Mouse (Mus musculus) embryonic facial prominence, embryonic 15.5 days (tissue): ENCODE measurements at regions not wholly inside any gene's neighbourhood (a gene's known extent, or its start where the extent isn't known, plus 50 kb on each side); places are given as distances from the start of the nearest gene placed in this dataset.

ENCODE experiments used
- ATAC-seq: fragments of 200-750 bp; cut with Nextera tagmentation; 2 replicates; pipeline ENCODE4 v1.8.0; 2017; ENCODE audit warnings: low read depth, moderate TSS enrichment; ENCODE audit not compliant: insufficient number of reproducible peaks, low FRiP score, low TSS enrichment
- H3K27ac ChIP-seq: fragments of 300-500 bp; sonication (generic); replicated peaks from 2 replicates; pipeline ENCODE4 v1.5.1; 2015; ENCODE audit warnings: mild to moderate bottlenecking, inconsistent platforms
- H3K27me3 ChIP-seq: fragments of 300-500 bp; sonication (generic); 2 replicates; pipeline ENCODE4 v1.6.1; 2015; ENCODE audit warnings: inconsistent platforms
- H3K36me3 ChIP-seq: fragments of 300-500 bp; sonication (generic); 2 replicates; pipeline ENCODE4 v1.6.1; 2015; ENCODE audit warnings: mild to moderate bottlenecking, inconsistent platforms
- H3K4me1 ChIP-seq: fragments of 300-500 bp; sonication (generic); 2 replicates; pipeline ENCODE4 v1.6.1; 2015; ENCODE audit warnings: inconsistent platforms
- H3K4me2 ChIP-seq: fragments of 300-500 bp; sonication (generic); replicated peaks from 2 replicates; pipeline ENCODE4 v1.6.1; 2015; ENCODE audit warnings: mild to moderate bottlenecking, inconsistent platforms
- H3K4me3 ChIP-seq: fragments of 300-500 bp; sonication (generic); replicated peaks from 2 replicates; pipeline ENCODE4 v1.5.1; 2015; ENCODE audit warnings: mild to moderate bottlenecking, inconsistent platforms
- H3K9ac ChIP-seq: fragments of 300-500 bp; sonication (generic); 2 replicates; pipeline ENCODE4 v1.6.1; 2015; ENCODE audit warnings: inconsistent platforms
- H3K9me3 ChIP-seq: fragments of 300-500 bp; sonication (generic); replicated peaks from 2 replicates; pipeline ENCODE4 v1.6.1; 2016; ENCODE audit warnings: inconsistent platforms
- WGBS: fragments of 180-500 bp; shearing (Covaris S2); methylation state at CpG from one replicate; pipeline ENCODE4 v1.1.7; 2015; 5-methylcytosine and 5-hydroxymethylcytosine counted together

DNA sequence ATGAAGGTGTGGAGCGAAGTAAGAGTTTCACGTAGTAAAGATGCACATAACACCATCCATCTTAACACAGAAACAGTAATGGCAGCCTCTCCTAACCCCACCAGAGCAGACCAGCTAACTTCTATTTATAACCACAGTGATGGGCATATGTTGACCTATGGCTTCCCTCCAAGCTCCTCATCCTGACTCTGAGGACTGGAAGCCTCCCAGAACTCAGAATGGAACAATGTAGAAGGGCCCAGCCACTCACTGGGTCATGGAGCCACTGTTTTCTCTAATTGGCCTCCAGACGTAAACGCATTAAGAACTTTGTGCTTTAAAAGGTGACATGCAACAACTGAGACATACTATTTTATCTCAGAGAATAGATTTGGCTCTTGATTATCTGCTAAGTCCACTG, 77.0 kb downstream of the Irs2 start:
- H3K36me3 ChIP-seq = no peaks in the 10 kb centered on the region
- H3K4me2 ChIP-seq = no peak overlapping the region
- H3K9ac ChIP-seq = no peak overlapping the region
- no peak for ATAC-seq
- H3K27ac ChIP-seq = no peak overlapping the region
- no peaks in the 10 kb centered on the region for H3K9me3 ChIP-seq
- H3K4me3 ChIP-seq = no peak overlapping the region
- peaks cover 30% of the 10 kb centered on the region for H3K4me1 ChIP-seq
- 87% methylated on average over 4 of the region's 4 CpGs for WGBS
- peaks cover 3% of the 10 kb centered on the region; the same call in 1 of the 2 replicates for H3K27me3 ChIP-seq

DNA sequence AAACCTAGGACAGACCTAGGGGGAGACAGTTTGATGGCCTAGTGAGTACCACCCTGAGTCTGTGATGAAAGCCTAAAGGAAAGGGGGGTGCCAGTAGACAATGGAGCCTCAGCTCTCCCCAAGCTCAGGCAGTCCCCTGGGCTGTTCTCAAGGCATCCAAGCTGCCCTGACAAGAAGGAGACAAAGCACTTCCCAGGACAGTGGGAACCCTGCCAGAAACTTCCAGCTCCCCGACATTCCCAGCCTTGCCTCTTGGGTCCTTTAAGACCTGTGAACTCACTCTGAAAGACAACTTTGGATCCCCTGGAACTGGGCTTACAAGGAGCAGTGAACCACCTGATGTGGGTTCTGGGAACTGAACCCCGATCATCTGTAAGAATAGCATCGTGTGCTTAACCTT, 79.4 kb downstream of the Irs2 start:
- H3K27me3 ChIP-seq = no peaks in the 10 kb centered on the region
- H3K4me2 ChIP-seq = no peak overlapping the region
- 82% methylated on average over 3 of the region's 3 CpGs for WGBS
- H3K27ac ChIP-seq = no peak overlapping the region
- no peaks in the 10 kb centered on the region for H3K36me3 ChIP-seq
- H3K9ac ChIP-seq = no peak overlapping the region
- H3K4me3 ChIP-seq = no peak overlapping the region
- no peak for ATAC-seq
- no peaks in the 10 kb centered on the region for H3K9me3 ChIP-seq
- H3K4me1 ChIP-seq = peaks cover 40% of the 10 kb centered on the region

DNA sequence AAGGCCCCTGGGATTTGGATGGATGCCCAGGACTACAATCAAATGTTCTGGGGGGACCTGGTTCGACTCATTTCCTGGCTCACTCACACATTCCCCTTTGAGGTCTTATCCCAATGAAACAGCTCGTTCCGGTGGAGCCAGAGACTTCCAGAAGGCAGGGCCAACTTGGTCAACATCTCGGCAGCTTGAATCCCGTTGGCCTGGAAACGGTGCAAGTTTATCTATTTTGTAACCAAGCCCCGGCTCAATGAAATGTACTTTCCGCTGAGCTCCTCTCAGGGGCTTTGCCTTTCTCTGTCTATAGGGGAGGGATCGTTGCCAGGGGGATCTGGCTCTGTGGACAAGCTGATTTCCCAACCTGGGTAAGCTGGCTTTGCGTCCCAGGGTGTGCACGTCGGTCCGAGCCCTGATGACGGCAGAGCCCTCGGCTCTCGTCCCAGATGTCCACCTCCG, 79.9 kb downstream of the Irs2 start:
- Histone ChIP-seq H3K9ac (no peak overlapping the region), H3K4me2 (no peak overlapping the region)
- 60% methylated on average over 17 of the region's 17 CpGs for WGBS

DNA sequence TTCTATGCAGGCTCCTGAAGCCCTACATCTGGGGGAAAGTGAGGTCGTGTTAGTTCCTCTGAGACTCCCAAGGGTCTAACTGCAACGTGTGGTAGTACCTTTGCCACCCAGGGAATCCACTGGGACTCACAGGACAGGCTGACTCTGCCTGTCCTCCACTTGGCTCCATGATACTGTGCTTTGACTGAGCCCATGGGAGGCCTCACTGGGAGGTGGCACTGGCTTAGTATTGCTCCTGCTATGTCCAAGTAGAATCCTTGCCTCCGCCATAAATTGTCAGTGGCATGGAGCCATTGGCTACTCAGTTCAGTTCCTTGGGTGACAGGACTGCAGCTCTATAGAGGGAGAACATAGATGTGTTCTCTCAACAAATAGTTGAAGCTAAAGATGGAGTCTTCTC, 81.1 kb downstream of the Irs2 start:
- H3K36me3 ChIP-seq = no peaks in the 10 kb centered on the region
- ATAC-seq = no peak
- no peaks in the 10 kb centered on the region for H3K27me3 ChIP-seq
- H3K9ac ChIP-seq = no peak overlapping the region
- no peak overlapping the region for H3K4me3 ChIP-seq
- no peaks in the 10 kb centered on the region for H3K9me3 ChIP-seq
- no peak overlapping the region for H3K4me2 ChIP-seq
- 61% methylated on average over 3 of the region's 3 CpGs for WGBS
- H3K4me1 ChIP-seq = peaks cover 55% of the 10 kb centered on the region
- H3K27ac ChIP-seq = no peak overlapping the region

More for the DNA sequence above, 79.9 kb downstream of the Irs2 start:
- no peaks in the 10 kb centered on the region for H3K36me3 ChIP-seq
- no peak for ATAC-seq
- H3K27me3 ChIP-seq = no peaks in the 10 kb centered on the region
- no peaks in the 10 kb centered on the region for H3K9me3 ChIP-seq
- no peak overlapping the region for H3K4me3 ChIP-seq
- no peak overlapping the region for H3K27ac ChIP-seq
- peaks cover 45% of the 10 kb centered on the region for H3K4me1 ChIP-seq

DNA sequence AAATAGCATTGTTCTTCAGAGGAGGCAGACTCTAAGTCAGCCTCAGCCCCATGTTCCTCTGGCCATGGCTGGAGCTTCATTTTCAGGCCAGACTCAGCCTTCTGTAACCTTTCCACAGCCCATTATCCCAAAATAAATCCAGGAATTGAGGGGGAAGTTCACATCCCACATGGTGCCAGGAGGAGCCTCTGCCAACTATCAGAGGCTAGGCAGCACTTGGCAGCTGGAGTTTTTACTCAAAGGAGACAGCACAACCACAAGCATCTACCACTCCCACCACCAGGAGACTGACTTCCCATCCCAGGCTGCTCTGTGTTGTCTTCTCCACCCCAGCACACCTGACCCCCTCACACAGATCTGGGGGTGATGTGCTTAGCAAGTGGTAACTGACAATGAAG, 81.7 kb downstream of the Irs2 start:
- no peaks in the 10 kb centered on the region for H3K9me3 ChIP-seq
- H3K36me3 ChIP-seq = no peaks in the 10 kb centered on the region
- H3K27ac ChIP-seq = peak overlapping the region; percentile 89; the same call in 1 of the 2 replicates
- H3K4me3 ChIP-seq = no peak overlapping the region
- no peak overlapping the region for H3K4me2 ChIP-seq
- H3K4me1 ChIP-seq = peaks cover 61% of the 10 kb centered on the region
- no peaks in the 10 kb centered on the region for H3K27me3 ChIP-seq
- no peak for ATAC-seq
- H3K9ac ChIP-seq = no peak overlapping the region

DNA sequence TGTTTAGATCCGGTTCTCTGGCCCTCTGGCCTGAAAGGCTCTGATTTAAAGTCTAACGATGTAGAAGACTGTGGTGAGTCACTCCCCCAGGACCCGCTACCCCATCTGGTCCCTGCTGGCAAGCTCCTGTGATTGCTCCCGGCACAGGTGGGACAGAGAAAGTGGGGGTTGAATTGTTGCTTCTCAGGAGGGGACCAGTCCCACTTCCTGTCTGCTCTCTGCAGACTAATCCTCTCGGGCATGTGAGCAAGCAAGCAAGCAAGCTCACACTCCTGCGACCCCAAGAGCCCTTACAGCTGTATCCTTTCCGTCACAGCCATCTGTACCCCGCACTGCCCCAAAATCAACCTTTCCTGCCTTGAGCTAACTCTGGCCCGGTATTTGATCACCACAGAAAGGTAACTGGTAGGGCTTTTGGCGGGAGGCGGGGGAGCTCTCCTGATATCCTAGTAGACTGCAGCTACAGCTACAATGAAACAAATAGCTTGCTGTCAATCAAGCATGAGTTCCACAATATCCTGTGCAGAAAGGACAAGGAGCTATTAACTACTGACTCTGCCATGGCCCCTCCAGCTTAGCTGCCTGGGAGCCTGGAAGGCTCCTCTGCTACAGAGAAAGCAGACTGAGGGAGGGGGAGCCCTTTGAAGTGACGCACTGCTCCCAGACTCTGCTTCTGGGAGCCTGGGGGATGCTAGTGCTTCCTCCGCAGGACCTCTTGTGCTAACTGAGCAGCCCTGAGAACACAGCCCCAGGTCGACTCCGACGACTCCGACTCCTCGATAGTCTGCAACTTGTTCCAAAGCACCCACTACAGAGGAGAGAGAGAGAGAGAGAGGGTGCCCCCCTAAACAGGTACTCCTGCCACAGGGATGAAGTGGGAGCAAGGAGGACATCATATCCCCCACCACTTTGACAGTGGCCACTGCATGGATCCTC, 82.4 kb downstream of the Irs2 start:
- Histone ChIP-seq H3K4me3 (no peak overlapping the region), H3K9me3 (no peaks in the 10 kb centered on the region), H3K4me1 (peaks cover 65% of the 10 kb centered on the region), H3K9ac (no peak overlapping the region), H3K4me2 (peak overlapping the region; percentile 38; the same call in 1 of the 2 replicates), H3K27me3 (no peaks in the 10 kb centered on the region), H3K27ac (peak overlapping the region; percentile 89), H3K36me3 (no peaks in the 10 kb centered on the region)
- ATAC-seq = 0 out of 2 replicates have a peak, but pooled peaks have one; percentile 17
- 8% methylated on average over 18 of the region's 18 CpGs for WGBS

DNA sequence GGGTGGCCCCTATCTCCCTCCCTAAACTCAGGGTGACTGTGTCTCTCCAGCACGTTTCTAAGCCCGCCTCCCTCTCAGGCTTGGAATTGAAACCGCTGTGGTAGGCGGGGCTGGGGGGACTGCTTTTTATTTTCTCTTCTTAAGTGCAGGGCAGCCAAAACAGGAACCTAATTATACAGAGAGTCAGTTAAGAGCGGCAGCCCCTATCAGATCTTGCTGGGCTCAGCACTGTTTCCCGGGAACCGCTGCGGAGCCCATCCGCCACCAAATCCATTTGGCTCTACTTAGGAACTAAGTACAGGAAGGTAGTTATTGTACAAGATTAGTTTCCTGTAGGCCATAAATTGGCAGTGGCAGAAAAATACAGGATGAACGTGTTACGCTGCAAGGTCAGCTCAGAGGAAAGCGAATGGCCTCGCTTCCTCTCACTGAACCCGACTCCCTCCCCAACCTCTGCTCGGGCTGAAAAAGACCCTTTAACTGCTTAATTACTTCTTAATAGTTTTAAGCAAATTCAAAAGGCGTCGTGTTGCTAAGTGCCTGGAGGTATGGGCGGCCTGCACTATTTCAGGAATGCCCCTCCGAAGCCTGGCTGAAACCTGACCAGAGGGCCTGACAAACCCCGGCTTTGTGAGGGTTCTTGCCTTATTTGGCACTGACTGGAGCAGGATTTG, 83.6 kb downstream of the Irs2 start:
- Histone ChIP-seq H3K4me2 (peak overlapping the region; percentile 38), H3K9ac (no peak overlapping the region), H3K27ac (peak overlapping the region; percentile 89), H3K27me3 (no peaks in the 10 kb centered on the region), H3K36me3 (no peaks in the 10 kb centered on the region), H3K9me3 (no peaks in the 10 kb centered on the region), H3K4me3 (no peak overlapping the region), H3K4me1 (peaks cover 65% of the 10 kb centered on the region)
- WGBS = 6% methylated on average over 20 of the region's 20 CpGs
- peak; percentile 61 for ATAC-seq

DNA sequence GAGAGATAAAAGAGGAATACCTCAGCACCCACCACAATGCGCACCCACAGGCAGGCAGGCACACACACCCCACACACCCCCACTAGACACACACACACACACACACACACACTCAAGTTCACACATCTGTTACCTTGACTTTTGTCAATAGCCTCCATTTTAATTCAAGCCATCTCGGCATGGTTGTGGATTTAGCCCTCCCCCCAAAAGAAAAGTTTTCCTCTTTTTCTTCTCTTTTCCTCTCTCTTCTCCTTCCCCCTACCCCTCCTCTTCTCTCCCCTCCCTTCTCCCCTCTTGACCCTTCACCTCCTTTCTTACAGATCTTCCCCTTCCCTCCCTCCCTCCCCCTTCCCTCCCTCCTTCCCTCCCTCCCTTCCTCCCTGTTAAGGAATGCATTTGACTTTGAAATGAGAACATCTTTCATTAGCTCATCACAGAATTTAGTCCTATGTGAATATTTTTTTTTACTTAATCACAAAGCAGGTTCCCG, 84.2 kb downstream of the Irs2 start:
- Histone ChIP-seq H3K27me3 (no peaks in the 10 kb centered on the region), H3K9ac (no peak overlapping the region), H3K4me2 (peak overlapping the region; percentile 38), H3K36me3 (no peaks in the 10 kb centered on the region), H3K4me3 (no peak overlapping the region), H3K27ac (peak overlapping the region; percentile 89), H3K4me1 (peaks cover 65% of the 10 kb centered on the region), H3K9me3 (no peaks in the 10 kb centered on the region)
- ATAC-seq = no peak
- WGBS = 23% methylated on average over 3 of the region's 3 CpGs

DNA sequence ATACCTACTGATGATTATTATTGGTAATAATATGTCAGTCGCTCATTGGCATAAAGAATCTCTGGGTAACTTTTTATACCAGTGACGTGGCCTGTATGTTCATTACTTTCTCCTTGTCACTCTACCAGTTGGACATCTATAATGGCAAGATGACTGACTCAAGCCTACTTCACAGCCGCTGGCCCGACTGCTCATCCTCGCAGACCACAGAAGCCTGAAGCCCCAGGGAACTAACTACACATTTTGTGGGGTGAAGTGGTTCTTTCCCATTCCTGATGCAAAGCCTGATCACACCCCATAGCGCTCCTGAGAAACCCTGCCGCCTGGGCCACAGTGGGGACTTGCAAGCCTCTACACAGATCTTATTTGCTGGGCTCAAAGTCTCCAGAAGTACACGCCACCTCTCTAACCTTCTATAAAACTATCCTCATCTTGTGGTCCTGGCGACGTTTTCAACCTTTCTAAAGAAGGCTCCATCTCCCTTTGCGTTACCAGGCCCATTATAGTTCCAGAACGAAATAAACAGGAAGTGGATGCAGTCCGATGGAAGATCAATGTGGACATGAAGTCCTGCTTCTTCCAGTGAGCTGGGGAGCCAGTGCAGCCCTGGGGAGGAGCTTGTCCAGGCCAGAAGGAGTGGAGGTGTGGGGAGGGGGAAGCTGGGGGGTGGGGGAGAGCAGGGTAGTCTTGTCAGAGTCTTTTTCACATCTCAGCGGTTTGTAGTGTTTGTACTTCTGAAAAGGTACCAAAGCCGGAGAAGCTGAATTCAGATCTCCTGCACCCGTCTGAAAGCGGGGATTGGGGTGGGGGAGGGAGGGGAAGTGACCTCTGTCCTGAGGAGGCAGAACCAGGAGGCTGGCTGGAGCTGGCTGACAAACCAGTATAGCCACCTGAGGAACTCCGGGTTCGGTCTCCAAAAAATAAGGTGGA, 84.9 kb downstream of the Irs2 start:
- no peaks in the 10 kb centered on the region for H3K36me3 ChIP-seq
- ATAC-seq = no peak
- no peak overlapping the region; the same call in 1 of the 2 replicates for H3K27ac ChIP-seq
- 0 out of 2 replicates have a peak, but pooled peaks cover 3% of the 10 kb centered on the region for H3K27me3 ChIP-seq
- 46% methylated on average over 19 of the region's 19 CpGs for WGBS
- peaks cover 57% of the 10 kb centered on the region for H3K4me1 ChIP-seq
- H3K9me3 ChIP-seq = no peaks in the 10 kb centered on the region
- H3K4me2 ChIP-seq = no peak overlapping the region
- H3K9ac ChIP-seq = no peak overlapping the region
- H3K4me3 ChIP-seq = no peak overlapping the region

DNA sequence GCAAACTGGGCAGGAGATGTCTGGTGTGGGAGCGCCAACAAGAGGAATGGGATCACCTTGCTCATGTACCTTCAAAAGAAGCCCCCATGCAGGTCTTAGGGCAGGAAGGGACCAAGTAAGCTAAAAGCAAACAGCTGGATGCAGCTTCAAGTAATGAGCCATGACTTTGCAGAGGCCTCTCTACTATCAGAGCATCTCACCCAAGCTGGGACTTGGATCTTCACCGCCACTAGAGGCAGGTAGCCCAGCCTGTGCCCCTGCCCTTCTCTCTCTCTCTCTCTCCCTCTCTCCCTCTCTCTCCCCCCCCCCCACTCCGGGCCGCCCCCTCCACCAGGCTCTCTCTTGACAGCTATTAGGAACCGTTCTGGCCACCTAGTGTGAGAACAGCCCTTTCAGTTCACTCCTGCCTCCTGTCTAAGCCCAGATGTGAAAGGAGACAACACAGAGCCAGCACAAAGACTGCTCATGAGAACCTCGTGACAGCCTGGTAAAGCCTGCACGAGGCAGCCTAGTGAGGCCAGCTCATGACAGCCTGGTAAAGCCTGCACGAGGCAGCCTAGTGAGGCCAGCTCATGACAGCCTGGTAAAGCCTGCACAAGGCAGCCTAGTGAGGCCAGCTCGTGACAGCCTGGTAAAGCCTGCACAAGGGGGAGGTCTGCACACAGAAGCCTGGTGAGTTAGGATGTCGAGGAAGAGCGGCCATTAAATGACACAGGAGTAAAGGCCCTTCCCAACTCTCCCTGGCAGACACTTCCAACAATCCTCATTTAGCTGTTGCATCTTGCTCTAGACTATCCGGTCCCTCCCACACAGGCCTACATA, 85.8 kb downstream of the Irs2 start:
- Histone ChIP-seq H3K4me1 (peaks cover 56% of the 10 kb centered on the region), H3K4me2 (no peak overlapping the region), H3K27me3 (0 out of 2 replicates have a peak, but pooled peaks cover 4% of the 10 kb centered on the region), H3K9me3 (no peaks in the 10 kb centered on the region), H3K36me3 (no peaks in the 10 kb centered on the region), H3K9ac (no peak overlapping the region), H3K4me3 (no peak overlapping the region), H3K27ac (no peak overlapping the region)
- WGBS = 48% methylated on average over 12 of the region's 12 CpGs
- ATAC-seq = no peak
